Mouse (Mus musculus) midbrain, embryonic 15.5 days (tissue): Measurements from ENCODE around the gene Caskin2. TPM values are rescaled to one million over a fixed set of nuclear protein-coding genes. Genes with fewer than 3 reads are reported as not detected.
A peak's percentile ranks its signal among the peaks of the same experiment; 100 is the strongest.
"Not testable (repeated sequence)": the region's sequence is repeated elsewhere in the genome, so short reads cannot be mapped to it uniquely, and the experiment has no call there.

Source experiments
- ATAC-seq: fragments of 200-750 bp; cut with Nextera tagmentation; replicated peaks from 2 replicates; pipeline ENCODE4 v1.8.0; 2017; ENCODE audit warnings: moderate TSS enrichment
- H3K27ac ChIP-seq: fragments of 300-500 bp; sonication (generic); 2 replicates; pipeline ENCODE4 v1.5.1; 2015; ENCODE audit warnings: mild to moderate bottlenecking, inconsistent platforms
- H3K27me3 ChIP-seq: fragments of 300-500 bp; sonication (generic); replicated peaks from 2 replicates; pipeline ENCODE4 v1.6.1; 2015; ENCODE audit warnings: inconsistent platforms
- H3K36me3 ChIP-seq: fragments of 300-500 bp; sonication (generic); replicated peaks from 2 replicates; pipeline ENCODE4 v1.6.1; 2015; ENCODE audit warnings: inconsistent platforms
- H3K4me1 ChIP-seq: fragments of 300-500 bp; sonication (generic); 2 replicates; pipeline ENCODE4 v1.6.1; 2015; ENCODE audit warnings: inconsistent platforms
- H3K4me2 ChIP-seq: fragments of 300-500 bp; sonication (generic); 2 replicates; pipeline ENCODE4 v1.6.1; 2015; ENCODE audit warnings: inconsistent platforms, mild to moderate bottlenecking, moderate library complexity
- H3K4me3 ChIP-seq: fragments of 300-500 bp; sonication (generic); 2 replicates; pipeline ENCODE4 v1.5.1; 2015; ENCODE audit warnings: mild to moderate bottlenecking, inconsistent platforms
- H3K9ac ChIP-seq: fragments of 300-500 bp; sonication (generic); 2 replicates; pipeline ENCODE4 v1.6.1; 2015; ENCODE audit warnings: mild to moderate bottlenecking, inconsistent platforms
- H3K9me3 ChIP-seq: fragments of 300-500 bp; sonication (generic); 2 replicates; pipeline ENCODE4 v1.6.1; 2016; ENCODE audit warnings: inconsistent platforms
- WGBS: fragments of 180-500 bp; shearing (Covaris S2); methylation state at CpG from one replicate; pipeline ENCODE4 v1.1.7; 2015; ENCODE audit warnings: mixed read lengths; 5-methylcytosine and 5-hydroxymethylcytosine counted together
- polyA plus RNA-seq: library from polyadenylated mRNA; unstranded; fragments of >200 nt; fragmentation: Nextera tagmentation; extraction: Ambion mirVana; gene quantifications from 2 replicates; pipeline ENCODE4 v1.2.1, GENCODE M21; 2015

Caskin2 gene
- 9.4 and 11.1 TPM in 2 replicates for polyA plus RNA-seq

DNA sequence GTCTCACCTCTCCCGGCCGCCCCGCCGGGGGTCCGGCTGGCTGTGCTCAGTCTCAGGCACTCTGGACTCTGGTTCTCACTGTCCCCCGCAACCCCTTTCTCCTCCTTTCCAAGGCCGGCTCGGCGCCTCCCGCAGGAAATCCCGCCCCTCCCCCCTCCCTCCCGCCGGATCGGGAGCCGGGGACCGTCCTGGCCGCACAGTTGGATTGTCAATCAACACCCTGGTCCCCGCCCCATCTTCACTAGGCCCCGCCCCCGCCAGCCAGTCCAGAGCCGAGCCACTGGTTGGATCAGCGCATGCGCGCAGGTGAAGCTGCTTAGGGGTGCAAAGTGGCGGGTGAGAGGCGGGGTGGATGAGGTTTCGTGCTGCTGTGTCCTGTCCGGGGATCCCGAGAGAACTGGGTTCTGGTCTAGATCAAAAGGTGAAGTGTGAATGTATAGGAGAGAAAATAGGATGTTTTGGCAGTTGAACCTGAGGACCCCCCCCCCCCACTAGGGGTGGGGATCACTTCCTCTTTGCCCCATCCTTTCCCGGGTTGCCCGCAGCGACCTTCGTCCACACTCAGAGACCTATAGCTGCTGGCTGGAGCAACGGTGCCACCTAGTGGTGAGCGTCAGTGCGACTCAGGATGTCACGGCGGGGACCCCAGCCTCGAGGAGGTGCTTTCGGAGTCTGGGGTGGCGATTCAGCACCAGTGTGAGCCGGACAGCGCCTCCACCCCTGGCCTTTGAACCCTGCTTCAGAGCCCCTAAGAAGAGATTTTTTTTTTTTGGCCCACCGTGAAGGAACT lies at the start of gene Caskin2:
Caskin2 (minus strand) TSS at position 133 of the 790 bp plus-strand sequence.
- Histone ChIP-seq H3K9me3 (no peaks in the 10 kb centered on the region), H3K4me2 (peak within 1 kb of the TSS; percentile 94), H3K4me1 (peaks cover 51% of the 10 kb centered on the region), H3K27ac (peak within 1 kb of the TSS; percentile 78), H3K9ac (peak within 1 kb of the TSS; percentile 93), H3K36me3 (0 out of 2 replicates have a peak, but pooled peaks cover 5% of the 10 kb centered on the region), H3K4me3 (peak within 1 kb of the TSS; percentile 93), H3K27me3 (no peaks in the 10 kb centered on the region)
- WGBS: under 1% methylated on average over 43 of the region's 44 CpGs
- peak; percentile 88 for ATAC-seq

DNA sequence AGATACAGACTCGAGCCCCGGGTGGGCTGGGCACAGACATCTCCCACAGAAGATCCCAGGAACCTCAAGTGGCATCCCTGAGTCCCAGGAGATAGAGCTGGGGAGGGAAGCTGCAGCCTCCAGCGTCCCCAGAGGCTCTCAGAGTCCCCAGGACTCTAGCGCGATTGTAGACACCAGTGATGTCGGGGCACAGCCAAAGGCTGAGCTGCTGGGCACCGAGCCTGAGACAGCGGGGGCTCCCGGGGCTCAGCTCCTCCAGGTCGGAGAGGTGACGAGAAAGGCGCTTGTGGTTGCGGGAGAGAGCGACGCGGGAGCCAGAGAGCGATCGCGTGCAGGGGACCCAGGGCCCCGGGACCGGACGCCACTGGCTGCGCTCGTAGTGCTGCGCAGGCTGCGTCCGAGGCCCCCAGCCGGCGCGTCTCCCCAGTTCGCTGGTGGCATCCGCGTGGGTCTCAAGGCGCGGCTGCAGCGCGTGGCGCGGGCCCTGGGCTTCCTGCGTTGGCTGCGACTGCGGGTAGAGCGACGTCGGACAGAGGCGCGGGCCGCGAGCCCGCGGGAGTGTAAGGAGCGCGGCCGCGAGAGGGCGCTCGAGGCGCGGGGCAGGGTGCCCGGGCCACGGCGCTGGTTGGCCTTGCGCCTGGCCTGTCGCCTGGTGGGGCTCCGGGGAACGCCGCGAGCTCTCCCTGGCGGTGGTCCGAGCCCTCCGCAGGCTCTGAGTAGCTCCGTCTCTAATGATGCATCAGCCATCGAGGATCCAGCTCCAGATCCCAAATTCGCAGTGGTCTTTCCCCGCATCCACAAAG lies 45.9 kb upstream of the Caskin2 start:
- H3K27me3 ChIP-seq: peaks cover 51% of the 10 kb centered on the region
- no peaks in the 10 kb centered on the region for H3K36me3 ChIP-seq
- H3K4me1 ChIP-seq: peaks cover 20% of the 10 kb centered on the region
- peak; percentile 76 for ATAC-seq
- no peaks in the 10 kb centered on the region for H3K9me3 ChIP-seq
- H3K9ac ChIP-seq: no peak overlapping the region
- peak overlapping the region; percentile 47 for H3K4me2 ChIP-seq
- peak overlapping the region; percentile 27 for H3K4me3 ChIP-seq
- no peak overlapping the region for H3K27ac ChIP-seq
- 2% methylated on average over 72 of the region's 75 CpGs for WGBS

GRCm38 (mm10) chr11:115858354-115858753 lies 44.9 kb upstream of the Caskin2 start, which contains the start of gene Myo15b:
Gene Myo15b (plus strand): TSS chr11:115858406.
- WGBS: 10% methylated on average over 27 of the region's 27 CpGs
- ATAC-seq: no peak
- H3K27me3 ChIP-seq: peaks cover 51% of the 10 kb centered on the region

GRCm38 (mm10) chr11:115857936-115858335 lies 44.5 kb upstream of the Caskin2 start:
- Histone ChIP-seq H3K27me3 (peaks cover 48% of the 10 kb centered on the region), H3K4me1 (peaks cover 20% of the 10 kb centered on the region), H3K27ac (no peak overlapping the region), H3K9me3 (no peaks in the 10 kb centered on the region), H3K36me3 (no peaks in the 10 kb centered on the region), H3K4me3 (no peak overlapping the region), H3K9ac (no peak overlapping the region), H3K4me2 (no peak overlapping the region)
- 47% methylated on average over 13 of the region's 13 CpGs for WGBS
- no peak for ATAC-seq

More at GRCm38 (mm10) chr11:115858354-115858753, 44.9 kb upstream of the Caskin2 start, which contains the start of gene Myo15b:
- Histone ChIP-seq H3K4me2 (peak within 1 kb of the TSS; percentile 47), H3K36me3 (no peaks in the 10 kb centered on the region), H3K9ac (no peak within 1 kb of the TSS), H3K27ac (no peak within 1 kb of the TSS), H3K4me3 (peak within 1 kb of the TSS; percentile 27), H3K4me1 (peaks cover 20% of the 10 kb centered on the region), H3K9me3 (no peaks in the 10 kb centered on the region)

- not testable (repeated sequence) for H3K9me3 ChIP-seq, H3K4me2 ChIP-seq, H3K36me3 ChIP-seq, H3K9ac ChIP-seq, H3K27ac ChIP-seq, ATAC-seq, H3K4me3 ChIP-seq
- Histone ChIP-seq H3K4me1 (peaks cover 20% of the 10 kb centered on the region), H3K27me3 (peaks cover 47% of the 10 kb centered on the region)
- 91% methylated on average over 4 of the region's 4 CpGs for WGBS
These were observed 43.7 kb upstream of the Caskin2 start for GRCm38 (mm10) chr11:115857146-115857545.

- Histone ChIP-seq H3K9ac (no peak overlapping the region), H3K9me3 (no peaks in the 10 kb centered on the region), H3K27me3 (peaks cover 25% of the 10 kb centered on the region), H3K4me2 (no peak overlapping the region), H3K4me3 (no peak overlapping the region), H3K4me1 (peaks cover 18% of the 10 kb centered on the region), H3K27ac (no peak overlapping the region), H3K36me3 (no peaks in the 10 kb centered on the region)
- ATAC-seq: no peak
- WGBS: 74% methylated on average over 6 of the region's 6 CpGs
These were observed 41.2 kb upstream of the Caskin2 start for GRCm38 (mm10) chr11:115854674-115855073.

- H3K9ac ChIP-seq: no peak overlapping the region
- no peak overlapping the region for H3K4me3 ChIP-seq
- no peak overlapping the region for H3K4me2 ChIP-seq
- no peaks in the 10 kb centered on the region for H3K36me3 ChIP-seq
- no peaks in the 10 kb centered on the region for H3K4me1 ChIP-seq
- 93% methylated on average over 2 of the region's 2 CpGs for WGBS
- no peak for ATAC-seq
- no peaks in the 10 kb centered on the region for H3K27me3 ChIP-seq
- no peak overlapping the region for H3K27ac ChIP-seq
- H3K9me3 ChIP-seq: no peaks in the 10 kb centered on the region
These were observed 32.4 kb upstream of the Caskin2 start for GRCm38 (mm10) chr11:115845819-115846218.

GRCm38 (mm10) chr11:115844240-115844639 lies 30.8 kb upstream of the Caskin2 start:
- Histone ChIP-seq H3K9ac (no peak overlapping the region), H3K4me3 (no peak overlapping the region)
- no peak for ATAC-seq

GRCm38 (mm10) chr11:115843891-115844239 lies 30.4 kb upstream of the Caskin2 start:
- no peak for ATAC-seq
- H3K27ac ChIP-seq: no peak overlapping the region
- WGBS: 88% methylated on average over 5 of the region's 5 CpGs
- no peaks in the 10 kb centered on the region for H3K4me1 ChIP-seq
- H3K27me3 ChIP-seq: no peaks in the 10 kb centered on the region
- no peak overlapping the region for H3K4me3 ChIP-seq
- no peaks in the 10 kb centered on the region for H3K36me3 ChIP-seq
- H3K9me3 ChIP-seq: no peaks in the 10 kb centered on the region
- H3K4me2 ChIP-seq: no peak overlapping the region
- no peak overlapping the region for H3K9ac ChIP-seq

More at GRCm38 (mm10) chr11:115844240-115844639, 30.8 kb upstream of the Caskin2 start:
- Histone ChIP-seq H3K27ac (no peak overlapping the region), H3K4me1 (no peaks in the 10 kb centered on the region), H3K36me3 (no peaks in the 10 kb centered on the region), H3K9me3 (no peaks in the 10 kb centered on the region), H3K27me3 (no peaks in the 10 kb centered on the region), H3K4me2 (no peak overlapping the region)
- 68% methylated on average over 8 of the region's 8 CpGs for WGBS

DNA sequence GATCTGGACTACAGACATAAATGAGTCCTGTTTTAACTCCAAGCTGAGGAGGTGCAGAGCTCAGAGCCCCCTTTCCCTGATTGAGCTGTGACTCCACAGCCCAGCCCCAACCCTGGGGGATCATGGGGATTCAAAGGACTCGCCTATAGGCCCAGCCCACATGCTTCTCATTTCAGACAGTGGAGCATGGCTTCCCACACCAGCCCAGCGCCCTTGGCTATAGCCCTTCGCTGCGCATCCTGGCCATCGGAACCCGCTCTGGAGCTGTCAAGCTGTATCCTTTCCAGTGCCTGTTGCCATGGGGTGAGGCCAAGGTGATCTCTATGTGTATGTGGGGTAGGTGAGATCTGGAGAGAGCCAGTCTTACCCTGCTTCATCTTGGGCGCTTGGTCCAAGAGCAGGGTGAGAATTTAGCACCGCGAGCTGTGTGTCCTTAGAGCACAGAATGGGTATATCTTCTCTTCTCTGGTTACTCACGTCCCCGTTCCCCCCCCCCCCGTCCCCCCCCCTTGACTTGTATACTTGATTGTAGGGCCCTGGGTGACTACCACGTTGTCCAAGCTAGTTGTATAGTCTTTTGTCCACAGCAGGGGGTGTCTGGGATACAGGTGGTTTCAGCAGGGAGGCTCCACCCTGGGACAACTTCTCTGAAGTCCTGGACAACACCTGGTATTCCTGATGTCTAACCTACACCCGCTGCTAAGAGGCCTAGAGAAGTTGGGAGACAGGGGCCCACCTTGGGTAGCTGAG lies 29.9 kb upstream of the Caskin2 start:
- Histone ChIP-seq H3K4me3 (no peak overlapping the region), H3K4me2 (no peak overlapping the region), H3K36me3 (no peaks in the 10 kb centered on the region), H3K9ac (no peak overlapping the region), H3K4me1 (no peaks in the 10 kb centered on the region), H3K27me3 (no peaks in the 10 kb centered on the region), H3K27ac (no peak overlapping the region), H3K9me3 (no peaks in the 10 kb centered on the region)
- WGBS: 75% methylated on average over 14 of the region's 14 CpGs
- no peak for ATAC-seq

GRCm38 (mm10) chr11:115841961-115842550 lies 28.6 kb upstream of the Caskin2 start:
- no peaks in the 10 kb centered on the region for H3K4me1 ChIP-seq
- no peak for ATAC-seq
- H3K9me3 ChIP-seq: no peaks in the 10 kb centered on the region
- no peak overlapping the region for H3K9ac ChIP-seq
- no peaks in the 10 kb centered on the region for H3K36me3 ChIP-seq
- no peak overlapping the region for H3K4me2 ChIP-seq
- no peaks in the 10 kb centered on the region for H3K27me3 ChIP-seq
- no peak overlapping the region for H3K4me3 ChIP-seq
- no peak overlapping the region for H3K27ac ChIP-seq
- 17% methylated on average over 6 of the region's 6 CpGs for WGBS
